Mouse (Mus musculus) limb, embryonic 14.5 days (tissue): ENCODE data around the gene Psma6. TPM values are rescaled to one million over a fixed set of nuclear protein-coding genes. Genes with fewer than 3 reads are reported as not detected.

Source experiments
- ATAC-seq: fragments of 200-750 bp; cut with Nextera tagmentation; 2 replicates; pipeline ENCODE4 v1.8.0; 2017; ENCODE audit warnings: low read depth, moderate number of reproducible peaks, moderate TSS enrichment; ENCODE audit not compliant: low FRiP score
- DNase-seq: peaks from one replicate; pipeline ENCODE4 v3.0.0-alpha.2; 2015; ENCODE audit warnings: low spot score
- H3K27ac ChIP-seq: fragments of 300-500 bp; sonication (generic); replicated peaks from 2 replicates; pipeline ENCODE4 v1.5.1; 2014; ENCODE audit warnings: low read depth, mild to moderate bottlenecking, low read length, moderate library complexity, mixed read lengths
- H3K27me3 ChIP-seq: fragments of 300-500 bp; sonication (generic); 2 replicates; pipeline ENCODE4 v1.6.1; 2014; ENCODE audit warnings: low read length, mixed read lengths; ENCODE audit not compliant: control insufficient read depth, insufficient read depth
- H3K36me3 ChIP-seq: fragments of 300-500 bp; sonication (generic); 2 replicates; pipeline ENCODE4 v1.6.1; 2014; ENCODE audit warnings: mild to moderate bottlenecking, low read length, moderate library complexity, mixed read lengths; ENCODE audit not compliant: control insufficient read depth, insufficient read depth
- H3K4me1 ChIP-seq: fragments of 300-500 bp; sonication (generic); 2 replicates; pipeline ENCODE4 v1.6.1; 2014; ENCODE audit warnings: antibody characterized with exemption, low read length, mixed read lengths; ENCODE audit not compliant: control insufficient read depth, insufficient read depth
- H3K4me2 ChIP-seq: fragments of 300-500 bp; sonication (generic); replicated peaks from 2 replicates; pipeline ENCODE4 v1.6.1; 2014; ENCODE audit warnings: low read depth, mild to moderate bottlenecking, low read length, moderate library complexity; ENCODE audit not compliant: severe bottlenecking
- H3K4me3 ChIP-seq: fragments of 300-500 bp; sonication (generic); replicated peaks from 2 replicates; pipeline ENCODE4 v1.5.1; 2014; ENCODE audit warnings: low read length
- H3K9ac ChIP-seq: fragments of 300-500 bp; sonication (generic); 2 replicates; pipeline ENCODE4 v1.6.1; 2014; ENCODE audit warnings: mild to moderate bottlenecking, low read depth, low read length, moderate library complexity; ENCODE audit not compliant: severe bottlenecking
- H3K9me3 ChIP-seq: fragments of 300-500 bp; sonication (generic); 2 replicates; pipeline ENCODE4 v1.6.1; 2016; ENCODE audit warnings: low read length; ENCODE audit not compliant: control insufficient read depth
- POLR2A ChIP-seq: fragments of 200-500 bp; IDR thresholded peaks from 2 replicates; pipeline ENCODE4 v1.8.0; 2012; ENCODE audit warnings: inconsistent platforms, mild to moderate bottlenecking, moderate library complexity, borderline replicate concordance; ENCODE audit not compliant: insufficient read depth, insufficient read length; ENCODE audit errors: extremely low read depth
- WGBS: fragments of 180-500 bp; shearing (Covaris S2); extraction: QIAGEN DNeasy Blood & Tissue Kit; methylation state at CpG from one replicate; pipeline ENCODE4 v1.1.7; 2014; 5-methylcytosine and 5-hydroxymethylcytosine counted together
- polyA plus RNA-seq, 2 experiments: library from polyadenylated mRNA; depleted of rRNA in 1 of 2; stranded (reverse) in 1 of 2; unstranded in 1 of 2; fragments of >200 nt; fragmentation: Nextera tagmentation in 1 of 2; extraction: Ambion mirVana in 1 of 2; gene quantifications; 2 replicates each; pipeline versions ENCODE4 v1.2.1 to v1.2.3; 2012 to 2014

The Psma6 gene
- polyA plus RNA-seq, 2 experiments = 167 to 425 TPM

DNA sequence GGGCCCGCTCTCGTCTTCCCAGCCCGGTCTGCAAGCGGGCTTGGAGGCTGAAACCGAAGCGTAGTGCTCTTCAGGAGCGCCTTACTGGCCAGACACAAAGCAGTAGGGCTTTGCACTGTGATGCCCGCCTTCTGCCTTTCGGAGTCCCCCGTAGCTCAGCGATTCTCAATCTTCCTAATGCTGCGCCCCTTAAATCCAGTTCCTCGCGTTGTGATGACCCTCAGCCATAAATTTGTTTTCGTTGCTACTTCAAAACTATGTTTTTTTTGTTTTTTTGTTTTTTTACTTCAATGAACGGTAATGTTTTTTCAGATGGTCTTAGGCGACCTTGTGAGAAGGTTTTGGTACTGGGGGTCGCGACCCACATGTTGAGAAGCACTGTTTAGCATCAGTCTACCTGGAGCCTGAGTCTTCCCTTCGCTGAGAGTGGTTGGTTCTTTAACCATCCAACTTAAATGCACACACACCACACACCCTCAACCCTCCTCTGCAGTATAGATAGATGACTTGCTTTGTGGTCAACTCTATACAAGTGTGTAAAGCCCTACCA is 15.2 kb downstream of the Psma6 start:
- TF ChIP-seq POLR2A = no peak
- Histone ChIP-seq H3K9me3 (no peaks in the 10 kb centered on the region), H3K4me1 (peaks cover 13% of the 10 kb centered on the region), H3K4me3 (peak overlapping the region; percentile 61), H3K27ac (peak overlapping the region; percentile 92), H3K27me3 (no peaks in the 10 kb centered on the region), H3K4me2 (peak overlapping the region; percentile 88), H3K36me3 (0 out of 2 replicates have a peak, but pooled peaks cover 2% of the 10 kb centered on the region), H3K9ac (peak overlapping the region; percentile 76)
- ATAC-seq (no peak), DNase-seq (no peak)
- under 1% methylated on average over 20 of the region's 20 CpGs for WGBS

GRCm38 (mm10) chr12:55407888-55408287 is 23.9 kb downstream of the Psma6 start:
- Histone ChIP-seq H3K4me1 (no peaks in the 10 kb centered on the region), H3K4me2 (no peak overlapping the region), H3K27me3 (no peaks in the 10 kb centered on the region), H3K9me3 (no peaks in the 10 kb centered on the region), H3K36me3 (peaks cover 58% of the 10 kb centered on the region), H3K9ac (no peak overlapping the region), H3K27ac (no peak overlapping the region), H3K4me3 (no peak overlapping the region)
- TF ChIP-seq POLR2A = no peak
- ATAC-seq (no peak), DNase-seq (no peak)
- WGBS = 87% methylated on average over 5 of the region's 5 CpGs

DNA sequence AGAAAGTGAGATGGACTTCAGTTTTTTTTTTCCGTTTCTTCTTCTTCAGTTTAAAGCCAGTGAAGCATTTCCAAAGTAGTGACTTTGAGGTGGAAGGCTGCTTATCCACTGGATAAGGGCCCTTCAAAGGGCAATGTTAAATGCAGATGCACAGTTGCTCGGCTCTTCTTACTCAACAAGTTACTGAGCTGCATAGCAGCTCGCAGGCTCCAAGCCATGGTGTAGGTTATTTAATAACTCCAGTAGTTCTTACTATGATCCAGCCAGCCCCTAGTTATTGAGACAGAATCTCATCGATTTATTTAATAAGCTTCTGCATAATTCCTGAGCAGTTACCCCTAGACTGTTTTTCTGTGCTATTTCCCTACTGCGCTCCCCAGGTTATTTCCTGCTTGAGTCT is 31.2 kb downstream of the Psma6 start:
- DNase-seq (no peak), ATAC-seq (no peak)
- WGBS = 96% methylated on average over 5 of the region's 5 CpGs
- no peaks in the 10 kb centered on the region for H3K4me1 ChIP-seq
- H3K9me3 ChIP-seq = no peaks in the 10 kb centered on the region
- no peak overlapping the region for H3K27ac ChIP-seq
- no peak overlapping the region for H3K4me2 ChIP-seq
- no peak for TF ChIP-seq POLR2A
- no peak overlapping the region for H3K9ac ChIP-seq
- no peaks in the 10 kb centered on the region for H3K27me3 ChIP-seq
- peaks cover 92% of the 10 kb centered on the region for H3K36me3 ChIP-seq
- H3K4me3 ChIP-seq = no peak overlapping the region

DNA sequence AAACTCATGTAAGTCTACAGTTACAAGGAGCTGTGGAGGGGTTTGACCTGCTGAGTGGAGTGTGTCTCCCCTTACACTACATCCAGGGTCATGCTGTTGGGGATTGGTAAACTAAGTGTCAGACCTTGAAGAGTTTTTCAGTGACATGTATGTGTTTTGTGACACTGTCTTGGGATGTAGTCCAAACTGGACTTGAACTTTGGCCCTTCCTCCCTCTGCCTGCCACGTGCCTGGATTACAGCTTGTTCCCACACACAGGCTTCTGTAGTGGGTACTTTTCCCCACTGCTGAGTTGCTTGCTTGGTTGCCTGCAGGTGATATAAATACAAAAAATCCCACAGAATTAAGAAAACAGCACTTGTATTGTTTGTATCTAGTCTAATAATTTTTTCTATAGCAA is 31.7 kb downstream of the Psma6 start:
- Histone ChIP-seq H3K27ac (no peak overlapping the region), H3K4me1 (no peaks in the 10 kb centered on the region), H3K9ac (no peak overlapping the region), H3K36me3 (peaks cover 93% of the 10 kb centered on the region), H3K27me3 (no peaks in the 10 kb centered on the region), H3K9me3 (no peaks in the 10 kb centered on the region), H3K4me3 (no peak overlapping the region), H3K4me2 (no peak overlapping the region)
- WGBS = 86% methylated on average over 1 of the region's 1 CpGs
- DNase-seq = no peak
- ATAC-seq = no peak
- TF ChIP-seq POLR2A = no peak

DNA sequence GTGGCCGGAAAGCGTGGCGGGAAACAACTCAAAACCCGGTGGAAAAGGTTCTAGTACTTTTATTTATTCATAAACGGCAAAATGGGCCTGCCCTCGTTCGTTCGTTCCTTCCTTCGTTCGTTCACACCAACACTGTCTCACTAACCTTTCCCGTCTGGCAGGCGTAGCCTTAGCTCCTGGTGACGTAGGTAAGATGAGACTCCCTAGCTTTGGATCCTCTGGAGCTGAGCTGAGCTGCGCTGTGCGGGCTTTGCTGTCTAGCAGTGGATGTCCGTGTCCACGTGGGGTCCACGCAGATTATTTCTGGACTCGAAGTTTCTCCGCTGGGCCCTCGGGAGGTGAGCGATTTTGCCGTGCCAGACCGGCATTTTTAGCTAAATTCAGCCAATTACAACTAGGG is 36.2 kb downstream of the Psma6 start:
- Histone ChIP-seq H3K9ac (no peak overlapping the region), H3K4me1 (no peaks in the 10 kb centered on the region), H3K27ac (no peak overlapping the region), H3K27me3 (no peaks in the 10 kb centered on the region), H3K36me3 (peaks cover 52% of the 10 kb centered on the region), H3K9me3 (no peaks in the 10 kb centered on the region), H3K4me2 (no peak overlapping the region), H3K4me3 (no peak overlapping the region)
- no peak for TF ChIP-seq POLR2A
- 93% methylated on average over 24 of the region's 24 CpGs for WGBS
- ATAC-seq (no peak), DNase-seq (no peak)

GRCm38 (mm10) chr12:55422057-55422456 is 38.0 kb downstream of the Psma6 start:
- Histone ChIP-seq H3K4me1 (no peaks in the 10 kb centered on the region), H3K4me2 (no peak overlapping the region), H3K36me3 (peaks cover 34% of the 10 kb centered on the region), H3K27me3 (no peaks in the 10 kb centered on the region), H3K27ac (no peak overlapping the region), H3K9me3 (no peaks in the 10 kb centered on the region), H3K9ac (no peak overlapping the region), H3K4me3 (no peak overlapping the region)
- no peak for DNase-seq
- 34% methylated on average over 3 of the region's 3 CpGs for WGBS
- no peak for TF ChIP-seq POLR2A
- no peak for ATAC-seq
